Mouse (Mus musculus) cerebellum, postnatal 10 days (tissue): Measurements from ENCODE around the gene Col23a1.
A peak's percentile ranks its signal among the peaks of the same experiment; 100 is the strongest.

Experiments
- DNase-seq, 2 experiments: peaks; one replicate each; pipeline ENCODE4 v3.0.0; 2021; ENCODE audit warnings: mixed read lengths in 2 of 2

Col23a1 gene

DNA sequence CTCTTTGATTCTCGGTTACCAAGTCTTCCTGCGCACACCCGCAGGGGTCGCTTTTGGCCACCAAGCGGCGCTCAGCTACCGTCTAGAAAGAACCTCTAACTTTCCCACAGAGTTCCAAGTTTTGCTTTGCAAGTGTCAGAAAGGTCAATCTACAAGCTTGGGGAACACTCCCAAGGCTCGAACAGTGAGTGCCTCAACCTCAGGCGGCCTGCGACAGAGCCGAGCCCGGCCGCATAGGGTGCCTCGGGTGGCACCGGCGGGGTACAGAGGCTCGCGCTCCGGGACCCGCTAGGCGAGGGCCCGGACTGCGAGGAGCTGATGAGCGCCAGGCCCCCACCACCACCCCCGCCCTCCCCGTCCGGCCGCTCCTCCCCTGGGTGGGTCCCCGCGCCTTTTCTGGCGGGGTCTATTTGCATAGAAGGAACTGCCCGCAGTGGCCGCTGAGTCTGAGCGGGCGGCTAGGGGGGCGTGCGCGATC is at the start of gene Col23a1:
Col23a1 (plus strand) TSS at position 357 of the 478 bp plus-strand sequence.
- DNase-seq: peak; percentile 84 to 87

DNA sequence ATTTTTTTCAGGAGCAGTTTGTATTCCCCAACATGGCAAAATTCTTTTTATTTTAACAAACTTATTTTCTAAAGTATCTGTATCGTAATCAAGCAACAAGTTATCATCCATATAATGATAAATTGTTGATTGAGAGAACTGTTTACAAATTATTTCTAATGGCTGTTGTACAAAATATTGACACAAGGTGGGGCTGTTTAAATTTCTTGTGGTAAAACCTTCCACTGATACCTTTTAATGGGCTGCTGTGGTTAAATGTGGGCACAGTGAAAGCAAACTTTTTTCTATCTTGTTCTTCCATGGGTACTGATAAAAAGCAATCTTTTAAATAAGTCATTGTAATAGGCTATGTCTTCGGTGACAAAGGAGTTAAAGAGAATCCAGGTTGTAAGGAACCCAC is 46.8 kb upstream of the Col23a1 start:
- DNase-seq: no peak

DNA sequence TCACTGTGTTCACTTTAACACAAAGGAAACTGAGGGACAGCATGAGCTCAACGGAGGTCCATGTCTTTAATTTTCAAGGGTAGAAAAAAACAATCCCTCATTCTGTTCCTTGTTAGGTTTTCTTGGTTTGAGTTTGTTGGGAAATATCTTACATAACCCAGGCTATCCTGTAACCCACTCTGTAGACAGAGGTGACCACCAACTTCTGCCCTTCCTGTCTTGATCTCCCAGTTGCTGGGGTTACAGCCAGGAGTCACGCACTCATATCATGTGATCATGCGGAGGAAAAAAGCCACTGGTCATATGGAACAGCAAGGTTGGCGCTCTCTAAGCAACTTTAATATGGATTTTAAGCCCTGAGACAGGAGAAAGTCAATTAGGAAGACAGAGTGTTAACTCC is 32.7 kb upstream of the Col23a1 start:
- no peak for DNase-seq

DNA sequence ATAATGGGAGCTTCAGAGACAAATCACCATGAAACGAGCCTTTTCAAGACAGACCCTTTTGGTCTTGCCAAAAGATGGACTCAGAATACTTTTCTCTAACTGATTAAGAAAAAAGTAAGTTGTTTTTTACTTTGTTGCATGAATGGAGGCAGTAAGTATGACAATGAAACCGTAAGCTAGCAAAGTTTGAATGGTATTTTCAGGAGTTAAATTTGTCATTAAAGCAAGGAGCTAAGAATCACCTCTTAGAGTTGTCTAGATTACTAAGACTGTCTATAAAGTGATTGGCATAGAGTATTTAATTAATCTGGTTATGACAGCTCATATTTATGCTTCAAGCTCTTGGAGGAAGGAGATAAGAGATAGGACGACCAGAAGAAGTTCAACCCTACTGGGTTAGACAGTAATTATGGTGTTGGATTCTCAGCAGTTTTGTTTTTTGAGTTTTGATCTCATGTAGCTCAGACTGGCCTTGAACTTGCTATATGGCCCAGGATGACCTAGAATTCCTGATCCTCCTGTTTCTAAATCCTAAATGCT is 28.0 kb upstream of the Col23a1 start, which contains the start of gene Clk4:
Clk4 (plus strand) TSS at position 51 of the 540 bp plus-strand sequence.
- no peak for DNase-seq

DNA sequence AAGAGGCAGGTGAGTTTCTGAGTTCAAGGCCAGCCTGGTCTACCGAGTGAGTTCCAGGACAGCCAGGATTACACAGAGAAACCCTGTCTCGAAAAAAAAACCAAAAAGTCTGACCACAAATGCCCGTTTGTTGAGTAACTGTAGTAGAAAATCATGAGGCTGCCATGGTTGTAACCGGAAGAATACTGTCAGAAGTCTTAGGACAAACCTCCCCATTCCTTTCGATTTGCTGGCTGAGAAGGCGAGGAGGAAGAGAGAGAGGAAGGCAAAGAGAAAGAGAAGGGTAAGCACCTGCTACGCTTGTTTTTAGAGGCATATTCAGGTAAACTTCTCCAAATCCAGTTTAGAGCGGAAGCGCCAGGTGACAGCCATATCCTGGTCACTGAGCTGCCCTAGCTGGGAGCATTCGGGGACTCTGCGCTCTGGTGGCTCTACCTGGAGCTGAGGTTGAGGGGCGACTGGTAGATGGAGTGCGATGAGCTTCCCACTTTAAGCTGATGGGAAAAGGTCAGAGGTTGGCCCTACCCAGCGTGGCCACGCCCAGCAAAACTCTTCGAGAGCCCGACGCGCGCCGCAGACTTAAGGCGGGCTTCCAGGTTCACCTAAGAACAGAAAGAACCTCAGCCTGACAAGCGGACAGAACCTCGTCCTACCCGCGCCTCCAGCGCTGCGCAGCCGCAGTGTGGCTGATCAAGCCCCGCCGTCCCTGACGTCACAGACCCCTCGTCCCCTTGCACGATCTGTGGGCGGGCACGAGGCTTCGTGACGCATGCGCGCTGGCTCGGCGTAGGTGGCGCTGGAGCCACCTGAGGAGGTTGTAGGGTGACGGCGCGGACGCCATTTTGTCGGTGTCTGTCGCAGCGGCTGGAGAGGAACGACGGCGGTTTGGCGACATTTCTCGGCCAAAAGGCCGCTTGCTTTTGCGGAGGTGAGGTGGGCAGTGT is 27.1 kb upstream of the Col23a1 start, which contains the start of gene BC049762:
BC049762 (minus strand) TSS at position 705 of the 944 bp plus-strand sequence.
- DNase-seq: peak; percentile 99 to 100

DNA sequence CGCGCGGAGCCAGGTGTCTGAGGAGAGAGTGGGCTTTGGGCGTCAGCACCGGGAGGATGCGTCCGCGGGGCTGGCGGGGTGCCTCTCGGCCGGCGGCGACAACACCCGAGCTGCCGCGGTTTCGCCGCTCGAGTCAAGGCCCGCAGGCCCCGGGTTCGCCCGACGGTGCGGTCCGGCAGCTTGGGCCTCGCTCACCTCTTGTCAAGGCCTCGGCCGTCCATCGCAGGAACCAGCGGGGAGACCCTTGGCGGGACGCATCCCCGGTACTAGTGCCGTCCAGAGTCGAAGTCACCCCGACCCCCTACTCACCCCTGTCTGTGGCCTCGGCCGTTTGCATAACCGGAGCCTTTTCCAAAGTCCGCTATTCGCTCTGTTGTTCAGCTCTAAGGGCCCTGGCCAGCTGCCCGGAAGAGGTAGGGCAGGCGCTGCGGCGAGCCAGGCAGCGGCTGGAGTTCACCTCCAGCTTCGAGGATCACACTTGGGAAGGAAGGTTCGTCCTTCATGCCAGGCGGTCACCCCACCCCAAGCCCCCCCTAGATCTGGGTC is 26.4 kb upstream of the Col23a1 start:
- peak; percentile 82 to 85 for DNase-seq

DNA sequence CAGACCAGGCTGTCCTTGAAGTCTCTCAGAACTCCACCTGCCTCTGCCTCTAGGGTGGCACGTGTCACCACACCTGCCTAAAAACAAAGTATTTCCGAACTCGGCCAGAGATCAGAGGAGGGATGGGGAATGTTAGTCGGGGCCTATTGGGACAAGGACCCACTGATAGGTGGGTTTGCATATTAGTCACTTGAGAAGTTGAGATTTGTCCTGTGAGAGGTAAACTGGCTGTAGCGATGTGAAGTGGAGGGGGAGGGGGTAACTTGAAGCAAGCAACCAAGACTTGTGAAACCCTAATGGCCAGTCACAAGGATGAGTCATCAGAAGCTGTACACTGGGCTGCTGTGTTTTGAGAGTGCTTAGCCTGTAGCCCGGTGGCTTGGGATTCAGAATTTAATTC is 25.4 kb upstream of the Col23a1 start:
- no peak for DNase-seq

DNA sequence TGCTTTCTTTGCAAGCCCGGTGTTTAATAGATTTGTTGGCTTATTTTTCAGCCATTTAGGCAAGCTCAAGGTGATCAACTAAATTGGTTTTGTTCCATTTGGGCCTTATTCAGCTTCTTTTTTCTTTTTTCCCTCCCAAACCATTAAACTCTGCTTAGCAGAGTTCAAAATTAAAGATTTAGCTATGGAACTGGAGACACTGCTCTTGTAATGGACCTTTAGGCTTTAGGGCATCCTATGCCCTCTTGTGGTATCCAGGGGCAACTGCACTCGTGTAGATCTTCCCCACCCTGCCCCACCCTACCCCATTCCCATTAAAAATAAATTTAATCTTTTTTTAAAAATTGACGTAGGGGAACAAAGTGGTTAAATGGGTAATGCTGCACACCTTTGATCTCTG is 24.4 kb upstream of the Col23a1 start:
- DNase-seq: peak; percentile 61 to 63

DNA sequence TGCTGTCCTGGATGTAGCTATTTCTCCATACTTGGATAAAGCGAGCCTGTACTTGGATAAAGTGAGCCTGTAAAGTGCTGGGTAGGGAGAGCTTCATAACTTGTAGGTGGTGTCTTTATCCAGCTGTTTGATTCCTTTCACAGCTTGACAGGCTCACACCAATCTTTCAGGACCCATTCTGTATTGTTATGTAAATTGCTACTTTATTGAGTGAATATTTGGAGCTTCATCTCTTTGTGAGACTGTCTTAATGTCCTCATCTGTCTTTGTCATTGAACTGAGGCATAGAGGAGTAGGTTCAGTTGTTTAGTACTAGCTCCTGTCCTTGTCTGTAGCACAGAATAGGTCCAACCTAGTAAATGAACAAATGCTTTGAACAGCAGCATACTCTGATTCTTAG is 15.3 kb upstream of the Col23a1 start:
- no peak for DNase-seq

DNA sequence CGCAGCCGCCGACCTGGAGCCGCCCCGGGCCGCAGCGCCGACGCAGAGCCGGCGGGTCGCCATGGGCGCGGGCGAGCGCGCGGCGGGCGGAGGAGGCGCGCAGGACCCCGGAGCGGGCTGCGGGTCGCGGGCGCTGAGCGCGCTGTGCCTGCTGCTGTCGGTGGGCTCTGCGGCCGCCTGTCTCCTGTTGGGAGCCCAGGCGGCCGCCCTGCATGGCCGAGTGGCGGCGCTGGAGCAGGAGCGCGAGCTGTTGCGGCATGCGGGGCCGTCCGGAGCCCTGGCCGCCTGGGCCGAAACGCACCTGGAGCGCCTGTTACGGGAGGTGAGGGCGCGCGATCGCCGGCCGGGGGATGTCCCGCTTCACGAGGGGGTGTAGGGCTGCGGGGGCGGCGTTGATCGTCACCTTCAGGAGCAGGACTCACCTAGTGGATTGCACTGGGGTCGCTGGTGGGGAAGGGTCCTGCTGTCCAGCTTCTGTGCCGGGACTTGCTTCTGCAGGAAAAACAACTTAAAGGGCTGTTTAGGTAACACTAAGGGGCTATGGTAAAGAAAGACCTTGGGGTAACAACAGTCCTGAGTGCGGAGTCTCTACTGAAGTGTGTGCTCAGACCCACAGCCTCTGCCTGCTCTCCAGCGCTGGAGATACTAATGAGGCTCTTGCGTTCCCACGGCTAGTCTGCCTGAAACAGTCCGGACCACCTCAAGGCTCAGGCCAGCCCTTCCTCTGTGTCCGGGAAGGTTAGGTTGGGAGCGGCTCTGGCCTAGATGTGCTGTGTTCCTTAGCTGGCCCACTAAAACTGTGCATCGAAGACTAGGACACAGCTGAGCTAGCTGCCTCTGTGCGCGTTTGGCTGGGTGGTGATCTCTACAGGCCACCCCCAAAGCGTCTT is 591 bp downstream of the Col23a1 start:
- DNase-seq: peak; percentile 58 to 64

DNA sequence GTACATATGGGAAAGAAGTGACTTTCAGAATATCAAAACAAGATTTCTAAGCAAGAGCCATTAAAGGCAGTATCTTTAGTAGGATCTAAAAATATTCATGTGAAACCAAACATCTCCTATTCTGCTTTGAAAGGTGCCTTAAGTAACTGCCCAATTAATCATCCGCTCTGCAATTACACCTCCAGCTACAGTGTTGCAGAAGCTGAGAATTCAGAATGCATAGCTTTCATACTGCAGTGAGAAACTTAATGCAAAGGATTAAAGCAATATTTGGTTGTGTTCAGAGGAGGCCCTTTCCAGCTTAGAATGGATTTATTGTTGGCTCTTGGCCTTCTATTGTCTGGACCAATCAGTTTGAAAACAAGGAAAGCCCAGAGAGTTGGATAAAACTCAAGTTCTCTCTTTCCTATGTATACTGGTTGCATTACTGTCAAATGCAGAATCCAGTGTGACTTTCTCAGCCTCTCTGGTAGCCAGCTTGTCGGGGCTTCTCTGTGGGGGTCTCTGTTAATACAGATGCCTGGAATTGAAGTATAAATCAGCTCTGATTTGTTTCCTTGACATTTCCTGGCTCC is 4.3 kb downstream of the Col23a1 start:
- no peak for DNase-seq

DNA sequence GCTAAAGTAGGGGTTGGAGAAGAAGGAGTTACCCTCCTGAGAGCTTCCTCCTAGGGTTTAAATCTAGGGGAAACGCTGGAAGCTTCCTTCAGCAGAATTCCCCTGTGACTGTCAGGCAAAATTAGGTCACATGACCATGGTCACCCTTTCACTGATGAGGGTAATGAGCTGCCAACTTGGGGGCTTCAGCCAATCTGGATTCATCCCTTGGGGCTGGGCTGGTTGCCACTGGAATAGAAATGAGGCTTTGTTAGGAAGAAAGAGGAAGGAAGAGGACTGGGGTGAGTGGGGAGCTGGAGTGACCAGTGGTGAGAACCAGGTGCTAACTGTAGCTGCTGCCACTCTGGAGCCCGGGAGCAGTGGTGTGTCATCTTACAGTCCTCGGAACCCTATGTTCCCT is 6.0 kb downstream of the Col23a1 start:
- peak; percentile 29 to 54 for DNase-seq

DNA sequence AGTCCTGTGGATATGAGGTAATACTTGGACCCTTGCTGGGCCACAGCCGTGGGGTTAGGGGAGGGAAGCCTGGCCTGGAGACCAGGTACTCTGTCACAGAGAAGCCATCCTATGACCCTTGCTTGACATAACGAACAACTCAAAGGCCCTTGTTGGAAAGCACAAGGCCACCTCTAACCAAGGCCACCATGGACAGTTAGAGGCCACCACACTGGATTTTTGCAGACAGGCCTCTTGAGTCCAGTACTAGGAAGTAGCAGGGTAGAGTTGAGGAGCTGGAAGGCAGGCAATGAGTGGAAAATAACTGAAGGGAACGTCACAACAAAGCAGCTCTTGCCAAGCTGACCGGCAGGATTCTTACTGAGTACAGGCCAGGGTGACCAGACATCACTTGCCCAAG is 9.0 kb downstream of the Col23a1 start:
- no peak for DNase-seq

DNA sequence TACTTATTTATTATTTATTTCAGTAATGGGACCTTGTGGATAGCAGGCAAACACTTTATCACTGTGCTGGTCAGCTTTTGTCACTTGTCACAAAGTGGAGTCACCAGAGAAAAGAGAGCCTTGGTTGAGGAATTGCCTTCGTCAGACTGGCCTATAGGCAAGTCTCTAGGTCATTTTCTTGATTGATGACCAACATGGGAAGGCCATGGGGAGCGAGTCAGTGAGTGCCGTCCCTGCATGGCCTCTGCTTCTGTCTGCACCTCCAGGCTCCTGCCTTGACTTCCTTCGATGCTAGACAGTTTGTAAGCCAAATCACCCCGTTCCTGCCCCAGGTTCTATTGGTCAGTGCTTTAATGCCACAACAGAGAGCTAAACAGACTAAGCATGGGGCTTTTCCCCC is 12.7 kb downstream of the Col23a1 start:
- no peak for DNase-seq

DNA sequence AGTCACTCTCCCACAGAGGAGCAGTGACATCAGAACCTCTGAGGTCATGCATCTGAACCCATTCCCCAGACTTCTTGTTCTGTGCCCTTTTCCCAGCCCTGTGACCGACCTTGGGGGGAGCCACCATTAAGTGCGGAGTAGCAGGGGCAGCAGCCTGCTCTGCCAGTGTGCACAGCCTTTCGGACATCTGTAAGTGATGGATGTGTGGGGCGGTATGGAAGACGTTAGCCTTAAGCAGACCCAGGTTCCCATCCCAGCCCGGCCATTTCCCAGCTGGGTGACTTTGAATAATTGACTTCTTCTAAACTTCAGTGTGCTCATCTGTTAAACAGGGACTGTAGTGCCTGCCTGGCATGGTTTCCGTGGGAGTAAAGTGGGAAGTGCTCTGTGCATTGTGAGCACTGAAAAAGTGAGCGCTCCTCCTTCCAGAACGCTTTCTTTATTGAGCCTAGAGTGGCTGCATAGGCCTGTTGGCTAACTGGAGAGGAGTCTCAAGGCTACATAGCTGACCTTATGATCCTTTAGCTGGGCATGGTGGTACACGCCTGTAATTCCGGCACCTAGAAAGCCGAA is 14.3 kb downstream of the Col23a1 start:
- no peak for DNase-seq

DNA sequence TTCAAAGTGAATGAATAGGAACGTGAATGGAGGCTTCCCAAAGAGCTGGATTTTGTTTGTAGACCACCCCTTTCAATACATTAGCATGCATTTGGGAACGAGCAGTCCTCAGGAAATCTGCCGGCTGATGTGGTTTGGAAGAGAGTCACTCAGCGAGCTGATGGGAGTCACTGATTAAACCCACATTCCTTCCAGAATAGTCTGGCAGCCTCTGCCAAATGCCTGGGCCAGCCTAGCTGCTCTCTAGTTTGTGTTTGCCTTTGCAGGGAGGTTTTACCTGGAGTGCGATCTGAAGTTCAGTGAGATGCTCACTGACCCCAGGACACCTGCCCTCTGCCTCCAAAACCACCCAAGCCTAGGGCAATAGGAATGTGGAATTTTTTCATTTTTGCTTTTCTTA is 18.6 kb downstream of the Col23a1 start:
- no peak for DNase-seq

DNA sequence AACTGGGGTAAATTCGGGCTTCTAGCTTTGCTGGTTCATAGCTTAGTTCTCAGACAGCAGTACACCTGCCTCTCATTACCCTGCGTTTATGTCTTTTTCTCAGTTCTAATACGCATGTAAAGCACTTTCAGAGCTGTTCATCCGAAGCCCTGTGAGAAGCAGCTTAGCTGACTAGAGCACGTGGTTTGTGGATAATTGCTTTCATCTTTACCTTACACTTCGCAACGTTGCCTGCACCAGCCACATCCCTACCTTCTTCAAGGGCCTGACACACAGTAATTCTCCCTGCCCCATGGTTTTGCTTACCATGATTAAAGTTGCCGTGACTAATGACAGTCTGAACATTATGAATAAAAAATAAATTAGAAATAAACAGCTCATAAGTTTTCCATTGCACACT is 22.1 kb downstream of the Col23a1 start:
- DNase-seq: no peak

DNA sequence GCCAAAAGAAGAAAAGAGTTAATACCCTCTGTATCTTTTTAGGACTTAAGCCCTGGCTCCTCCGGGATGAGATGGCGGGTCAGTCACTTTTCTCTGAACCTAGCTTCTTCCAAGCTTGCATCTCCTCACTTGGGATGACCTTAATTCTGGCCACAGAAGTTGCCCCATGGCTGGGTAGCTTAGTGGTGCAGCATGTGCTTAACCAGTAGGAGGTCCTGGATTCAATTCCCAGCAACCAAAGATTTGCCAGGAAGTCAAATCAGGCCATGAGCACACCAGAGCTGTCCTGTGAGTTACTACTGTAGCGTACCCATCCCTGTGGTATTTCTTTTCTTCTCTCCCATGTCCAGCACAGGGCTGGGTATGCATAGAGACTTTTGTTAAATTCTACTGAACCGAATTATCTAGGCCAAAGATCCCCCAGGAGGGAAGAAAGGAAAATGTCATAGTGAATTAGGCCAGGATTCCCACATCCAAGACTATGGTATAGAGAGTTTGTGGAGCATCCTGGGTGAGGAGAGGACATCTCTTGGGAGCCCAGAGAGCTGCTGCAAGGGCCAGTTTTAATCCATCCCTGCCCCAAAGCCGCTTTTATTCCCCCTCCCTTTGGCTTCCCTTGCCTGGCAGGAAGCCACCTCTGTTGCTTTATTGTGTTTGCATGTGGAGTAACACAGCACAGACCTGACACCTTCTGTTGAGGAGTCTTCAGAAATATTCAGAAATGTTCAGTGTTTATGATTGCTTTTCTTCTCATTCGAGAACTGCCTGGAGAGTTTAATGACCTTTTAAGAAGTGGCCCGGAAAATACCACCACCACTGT is 26.5 kb downstream of the Col23a1 start:
- peak; percentile 62 to 63 for DNase-seq

DNA sequence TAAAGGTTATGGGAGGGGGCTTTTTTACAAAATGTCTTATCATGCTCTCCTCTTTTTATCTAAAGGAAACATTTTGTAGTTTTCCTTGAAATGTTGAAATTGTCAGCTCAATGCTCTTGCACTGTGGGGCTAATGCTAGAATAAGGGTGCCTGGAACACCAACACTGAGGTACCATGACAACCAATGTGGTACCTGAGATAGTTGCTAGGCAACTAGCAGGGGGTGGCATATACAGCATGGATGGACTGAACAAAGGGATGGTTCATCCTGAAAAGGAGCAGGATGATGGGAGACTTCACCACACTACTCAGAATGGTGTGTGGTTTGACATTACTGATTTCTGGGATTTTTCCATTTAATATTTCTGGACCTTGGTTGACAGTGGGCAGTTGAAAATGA is 30.9 kb downstream of the Col23a1 start:
- DNase-seq: no peak

DNA sequence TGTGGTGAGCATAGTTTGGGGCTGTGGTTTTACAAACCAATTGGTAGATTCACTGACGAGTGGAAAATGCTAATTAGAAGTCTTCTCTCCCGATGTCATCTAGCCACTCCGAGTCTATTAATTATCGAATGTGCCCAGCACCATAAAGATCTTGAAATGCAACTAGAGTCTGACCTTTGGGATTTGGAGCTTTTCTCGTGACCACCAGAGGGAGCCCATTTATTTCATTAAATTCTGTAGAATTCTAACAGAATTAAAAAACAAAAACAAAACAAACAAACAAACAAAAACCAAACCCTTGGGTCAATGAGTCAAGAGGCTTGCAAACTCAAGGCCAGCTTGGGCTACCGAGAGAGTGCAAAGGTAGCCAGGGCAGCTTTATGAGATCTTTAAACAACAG is 37.2 kb downstream of the Col23a1 start:
- peak; percentile 56 to 68 for DNase-seq

DNA sequence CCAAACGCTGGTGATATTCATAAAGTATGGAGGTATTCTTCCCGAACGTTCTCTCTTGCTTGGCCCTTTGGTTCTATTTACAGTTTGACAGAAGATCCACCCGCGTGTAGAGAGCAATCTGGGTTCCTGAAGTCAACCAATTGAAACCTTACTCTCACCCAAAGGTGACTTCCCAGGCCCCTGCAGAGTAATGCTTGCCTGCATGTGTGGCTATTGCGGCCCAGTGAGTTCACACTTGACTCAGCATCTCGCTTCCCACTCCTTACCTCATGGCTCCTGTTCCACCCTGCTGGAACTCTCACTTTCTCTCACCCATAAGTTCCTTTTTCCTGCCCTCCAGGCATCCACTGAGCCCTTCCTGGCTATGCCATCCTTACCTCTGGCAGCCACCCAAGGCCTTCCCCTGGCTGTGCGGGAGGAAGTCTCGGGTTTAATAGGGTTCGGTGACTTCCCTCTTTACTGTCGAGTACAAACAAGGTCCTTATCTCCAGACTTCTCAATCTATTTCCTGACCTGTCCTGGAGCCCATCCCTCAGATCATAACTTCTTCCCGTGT is 38.7 kb downstream of the Col23a1 start:
- DNase-seq: peak; percentile 54 to 67
